In genomic region chr2:28607341-28608165, GRCm38 (mm10) we compare ENCODE assay signal across 17 mouse cellular contexts. TPM values are rescaled to one million over a fixed set of nuclear protein-coding genes. Genes with fewer than 3 reads are reported as not detected.
DNase-seq lines count a peak whose midpoint lies in the region; ATAC-seq and TF ChIP-seq lines count a peak whose summit lies in the region.
"Had no signal": no experiment of that assay in that cellular context is flagged by ENCODE, and none has a peak within 500 bp of the region (broad histone marks: within the 10 kb centered on the region; RNA-seq: fewer than 3 reads in every experiment).

No protein-coding gene starts in this region.

- peaks cover 6% of the 10 kb centered on the region; the same call in 1 of the 2 replicates for H3K4me1 ChIP-seq in lung, embryonic 15.5 days
- no peaks in the 10 kb centered on the region for H3K4me1 ChIP-seq in lung, postnatal 0 days (ENCODE audit: insufficient read depth, low read depth, low read length)
- H3K4me1 ChIP-seq in intestine, embryonic 15.5 days (replicated peaks) = peaks cover 4% of the 10 kb centered on the region; the same call in 1 of the 2 replicates

- no peaks in the 10 kb centered on the region for H3K27me3 ChIP-seq in lung, embryonic 15.5 days
- H3K27me3 ChIP-seq in lung, postnatal 0 days (replicated peaks; ENCODE audit: insufficient read depth, low read length) = no peaks in the 10 kb centered on the region
- H3K27me3 ChIP-seq in intestine, embryonic 15.5 days (replicated peaks) = no peaks in the 10 kb centered on the region

- peak; percentile 31; the same call in 1 of the 2 replicates for ATAC-seq in lung, embryonic 15.5 days (ENCODE audit: borderline replicate concordance, extremely low read depth, low FRiP score, low TSS enrichment)
- no peak for ATAC-seq in lung, postnatal 0 days
- ATAC-seq in intestine, embryonic 15.5 days = 0 out of 2 replicates have a peak, but pooled peaks have one; percentile 45
- peak; percentile 19; the same call in 1 of the 2 replicates for ATAC-seq in megakaryocyte progenitor cell, adult 5-6 weeks (replicated peaks; ENCODE audit: poor library complexity)
- ATAC-seq: forebrain, embryonic 14.5 days had no signal

- no peak for TF ChIP-seq EP300 in lung, postnatal 0 days (IDR thresholded peaks at IDR 0.05)

- no peak for DNase-seq in lung, postnatal 0 days (ENCODE audit: low spot score)
- DNase-seq in R1 (ENCODE audit: low read depth, low spot score) = peak; percentile 94
- no peak for DNase-seq in embryo, embryonic 9.5 days (ENCODE audit: extremely low spot score)
- no peak for DNase-seq in kidney, postnatal 14 days
- DNase-seq: adrenal gland, adult 8-10 months; cerebellum, adult 9-10 months; heart, postnatal 4 days; layer of hippocampus, postnatal 36 days had no signal

- WGBS in lung, embryonic 15.5 days = 38% methylated on average over 10 of the region's 10 CpGs
- 43% methylated on average over 10 of the region's 10 CpGs for WGBS in lung, postnatal 0 days
- WGBS in intestine, embryonic 15.5 days = 43% methylated on average over 10 of the region's 10 CpGs

- H3K4me2 ChIP-seq in lung, embryonic 15.5 days = no peak overlapping the region
- H3K4me2 ChIP-seq in lung, postnatal 0 days (replicated peaks; ENCODE audit: low read depth, low read length) = no peak overlapping the region
- H3K4me2 ChIP-seq in intestine, embryonic 15.5 days (replicated peaks) = no peak overlapping the region
- H3K4me2 ChIP-seq: limb, embryonic 12.5 days had no signal

- TF ChIP-seq CTCF in lung, postnatal 0 days (IDR thresholded peaks at IDR 0.05) = no peak

- no peaks in the 10 kb centered on the region for H3K36me3 ChIP-seq in lung, embryonic 15.5 days
- no peaks in the 10 kb centered on the region for H3K36me3 ChIP-seq in lung, postnatal 0 days (ENCODE audit: insufficient read depth, low read length)
- no peaks in the 10 kb centered on the region for H3K36me3 ChIP-seq in intestine, embryonic 15.5 days
- H3K36me3 ChIP-seq: limb, embryonic 12.5 days had no signal

- H3K4me3 ChIP-seq in lung, embryonic 15.5 days = no peak overlapping the region
- no peak overlapping the region for H3K4me3 ChIP-seq in lung, postnatal 0 days (ENCODE audit: low read depth, low read length)
- H3K4me3 ChIP-seq in intestine, embryonic 15.5 days (replicated peaks) = no peak overlapping the region
- H3K4me3 ChIP-seq: limb, embryonic 12.5 days had no signal

- H3K27ac ChIP-seq in lung, embryonic 15.5 days = no peak overlapping the region
- no peak overlapping the region for H3K27ac ChIP-seq in lung, postnatal 0 days (ENCODE audit: low read length)
- no peak overlapping the region for H3K27ac ChIP-seq in intestine, embryonic 15.5 days
- H3K27ac ChIP-seq: kidney, postnatal 0 days; limb, embryonic 12.5 days had no signal

- H3K9me3 ChIP-seq in lung, embryonic 15.5 days = no peaks in the 10 kb centered on the region
- no peaks in the 10 kb centered on the region for H3K9me3 ChIP-seq in lung, postnatal 0 days (ENCODE audit: low read length)
- H3K9me3 ChIP-seq in intestine, embryonic 15.5 days = no peaks in the 10 kb centered on the region
- H3K9me3 ChIP-seq: limb, embryonic 12.5 days had no signal

- H3K9ac ChIP-seq in lung, embryonic 15.5 days = no peak overlapping the region
- H3K9ac ChIP-seq in lung, postnatal 0 days (replicated peaks; ENCODE audit: low read depth) = no peak overlapping the region
- H3K9ac ChIP-seq in intestine, embryonic 15.5 days = no peak overlapping the region
- H3K9ac ChIP-seq: limb, embryonic 12.5 days had no signal

RNA-seq across cellular contexts. Expression of gene Gfi1b, which starts 14.2 kb away (rescaled TPM):
- 0.49 and 1.0 TPM in 2 replicates for polyA plus RNA-seq in lung, embryonic 15.5 days (2015; fragmentation: Nextera tagmentation; extraction: Ambion mirVana)
- polyA plus RNA-seq in lung, postnatal 0 days (2015; fragmentation: Nextera tagmentation; extraction: Ambion mirVana) = 0.94 and 1.0 TPM in 2 replicates
- polyA plus RNA-seq in intestine, embryonic 15.5 days (2015; fragmentation: Nextera tagmentation; extraction: Ambion mirVana) = 1.1 and 1.5 TPM in 2 replicates
- total RNA-seq in megakaryocyte progenitor cell, adult 5-6 weeks (2015) = 15.6 and 28.3 TPM in 2 replicates
- total RNA-seq in megakaryocyte progenitor cell, adult 5-6 weeks (2017) = 10.3 and 13.1 TPM in 2 replicates
- total RNA-seq: adrenal gland, adult 8-10 months; gastrocnemius, adult 8-10 months; heart, postnatal 4 days; layer of hippocampus, postnatal 36 days had no signal
- polyA plus RNA-seq: forebrain, embryonic 14.5 days had no signal

RNA-seq across cellular contexts. Expression of gene Gtf3c5, which starts 24.0 kb away (rescaled TPM):
- polyA plus RNA-seq in lung, embryonic 15.5 days (2015; fragmentation: Nextera tagmentation; extraction: Ambion mirVana) = 45.3 and 46.7 TPM in 2 replicates
- 15.8 and 18.9 TPM in 2 replicates for polyA plus RNA-seq in lung, postnatal 0 days (2015; fragmentation: Nextera tagmentation; extraction: Ambion mirVana)
- polyA plus RNA-seq in intestine, embryonic 15.5 days (2015; fragmentation: Nextera tagmentation; extraction: Ambion mirVana) = 31.8 and 33.8 TPM in 2 replicates
- total RNA-seq in megakaryocyte progenitor cell, adult 5-6 weeks (2015) = 16.2 and 19.1 TPM in 2 replicates
- 11.0 and 13.0 TPM in 2 replicates for total RNA-seq in megakaryocyte progenitor cell, adult 5-6 weeks (2017)

RNA-seq across cellular contexts. Expression of gene Tsc1, which starts 33.5 kb away (rescaled TPM):
- 17.8 and 20.6 TPM in 2 replicates for polyA plus RNA-seq in lung, embryonic 15.5 days (2015; fragmentation: Nextera tagmentation; extraction: Ambion mirVana)
- polyA plus RNA-seq in lung, postnatal 0 days (2015; fragmentation: Nextera tagmentation; extraction: Ambion mirVana) = 7.3 and 8.7 TPM in 2 replicates
- 16.2 and 16.6 TPM in 2 replicates for polyA plus RNA-seq in intestine, embryonic 15.5 days (2015; fragmentation: Nextera tagmentation; extraction: Ambion mirVana)
- total RNA-seq in megakaryocyte progenitor cell, adult 5-6 weeks (2015) = 9.4 and 10.3 TPM in 2 replicates
- 7.1 and 12.1 TPM in 2 replicates for total RNA-seq in megakaryocyte progenitor cell, adult 5-6 weeks (2017)

RNA-seq across cellular contexts. Expression of gene Cel, which starts 44.4 kb away (rescaled TPM):
- 1.9 TPM in 1 of 2 replicates, not detected in the other for polyA plus RNA-seq in lung, embryonic 15.5 days (2015; fragmentation: Nextera tagmentation; extraction: Ambion mirVana)
- 0.46 TPM in 1 of 2 replicates, not detected in the other for polyA plus RNA-seq in lung, postnatal 0 days (2015; fragmentation: Nextera tagmentation; extraction: Ambion mirVana)
- polyA plus RNA-seq in intestine, embryonic 15.5 days (2015; fragmentation: Nextera tagmentation; extraction: Ambion mirVana) = 159 and 428 TPM in 2 replicates
- total RNA-seq in megakaryocyte progenitor cell, adult 5-6 weeks (2015) = not detected in 2 replicates
- total RNA-seq in megakaryocyte progenitor cell, adult 5-6 weeks (2017) = not detected in 2 replicates
- total RNA-seq: adrenal gland, adult 8-10 months; gastrocnemius, adult 8-10 months; heart, postnatal 4 days; layer of hippocampus, postnatal 36 days; monocyte, adult 5-6 weeks; neutrophil, adult 5-6 weeks had no signal
- polyA plus RNA-seq: forebrain, embryonic 14.5 days; kidney, postnatal 0 days; limb, embryonic 12.5 days had no signal
